Mouse (Mus musculus) midbrain, embryonic 16.5 days (tissue): ENCODE measurements at regions not wholly inside any gene's neighbourhood (a gene's known extent, or its start where the extent isn't known, plus 50 kb on each side); places are given as distances from the start of the nearest gene placed in this dataset.

Experiments
- ATAC-seq: fragments of 200-750 bp; cut with Nextera tagmentation; 2 replicates; pipeline ENCODE4 v1.8.0; 2017; ENCODE audit warnings: moderate TSS enrichment
- H3K27ac ChIP-seq: fragments of 300-500 bp; sonication (generic); 2 replicates; pipeline ENCODE4 v1.5.1; 2014; ENCODE audit warnings: mild to moderate bottlenecking, low read length, mixed read lengths
- H3K27me3 ChIP-seq: fragments of 300-500 bp; sonication (generic); 2 replicates; pipeline ENCODE4 v1.6.1; 2014; ENCODE audit warnings: low read depth, low read length, mixed read lengths; ENCODE audit not compliant: control insufficient read depth, insufficient read depth
- H3K36me3 ChIP-seq: fragments of 300-500 bp; sonication (generic); 2 replicates; pipeline ENCODE4 v1.6.1; 2014; ENCODE audit warnings: mild to moderate bottlenecking, low read length, moderate library complexity, mixed read lengths; ENCODE audit not compliant: control insufficient read depth, insufficient read depth
- H3K4me1 ChIP-seq: fragments of 300-500 bp; sonication (generic); 2 replicates; pipeline ENCODE4 v1.6.1; 2014; ENCODE audit warnings: mild to moderate bottlenecking, low read length, mixed read lengths; ENCODE audit not compliant: control insufficient read depth, insufficient read depth
- H3K4me2 ChIP-seq: fragments of 300-500 bp; sonication (generic); 2 replicates; pipeline ENCODE4 v1.6.1; 2014; ENCODE audit warnings: mild to moderate bottlenecking, low read length, mixed read lengths
- H3K4me3 ChIP-seq: fragments of 300-500 bp; sonication (generic); 2 replicates; pipeline ENCODE4 v1.5.1; 2014; ENCODE audit warnings: low read depth, mild to moderate bottlenecking, low read length, moderate library complexity, mixed read lengths
- H3K9ac ChIP-seq: fragments of 300-500 bp; sonication (generic); 2 replicates; pipeline ENCODE4 v1.6.1; 2014; ENCODE audit warnings: low read depth, low read length, mixed read lengths
- H3K9me3 ChIP-seq: fragments of 300-500 bp; sonication (generic); replicated peaks from 2 replicates; pipeline ENCODE4 v1.6.1; 2014; ENCODE audit warnings: mild to moderate bottlenecking, low read length, mixed read lengths; ENCODE audit not compliant: control insufficient read depth, poor library complexity, severe bottlenecking
- WGBS: fragments of 180-500 bp; shearing (Covaris S2); extraction: QIAGEN DNeasy Blood & Tissue Kit; methylation state at CpG from one replicate; pipeline ENCODE4 v1.1.7; 2014; 5-methylcytosine and 5-hydroxymethylcytosine counted together

GRCm38 (mm10) chrX:142561788-142562187, 119.4 kb upstream of the Tmem164 start:
- H3K36me3 ChIP-seq = no peaks in the 10 kb centered on the region
- H3K27me3 ChIP-seq = no peaks in the 10 kb centered on the region
- no peak for ATAC-seq
- 76% methylated on average over 5 of the region's 5 CpGs for WGBS
- no peak overlapping the region for H3K9ac ChIP-seq
- H3K4me2 ChIP-seq = no peak overlapping the region
- H3K4me1 ChIP-seq = no peaks in the 10 kb centered on the region
- H3K4me3 ChIP-seq = no peak overlapping the region
- H3K9me3 ChIP-seq = no peaks in the 10 kb centered on the region
- H3K27ac ChIP-seq = no peak overlapping the region

DNA sequence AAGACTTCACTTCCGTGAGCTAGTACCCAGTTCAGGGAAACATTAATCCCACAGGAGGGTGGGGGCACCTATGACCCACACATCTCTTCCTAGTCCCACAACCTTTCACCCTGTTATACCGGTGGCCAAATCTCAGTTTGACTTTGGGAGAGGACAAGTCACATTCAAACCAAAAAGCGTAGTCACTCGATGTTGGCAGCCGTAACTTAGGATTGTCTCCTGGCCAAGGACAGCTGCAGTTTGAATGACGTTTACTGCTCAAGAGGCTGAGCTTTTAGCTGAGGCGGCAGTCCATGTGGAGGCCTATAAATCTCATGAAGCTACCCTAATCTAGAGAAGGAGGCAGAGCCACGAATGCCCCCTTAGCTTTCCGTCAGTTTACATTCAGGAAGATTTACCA, 117.0 kb upstream of the Tmem164 start:
- Histone ChIP-seq H3K4me3 (no peak overlapping the region), H3K27ac (no peak overlapping the region), H3K27me3 (no peaks in the 10 kb centered on the region; the same call in 1 of the 2 replicates), H3K36me3 (no peaks in the 10 kb centered on the region), H3K9ac (no peak overlapping the region), H3K4me1 (no peaks in the 10 kb centered on the region), H3K4me2 (no peak overlapping the region), H3K9me3 (no peaks in the 10 kb centered on the region)
- ATAC-seq = no peak
- 83% methylated on average over 9 of the region's 9 CpGs for WGBS

DNA sequence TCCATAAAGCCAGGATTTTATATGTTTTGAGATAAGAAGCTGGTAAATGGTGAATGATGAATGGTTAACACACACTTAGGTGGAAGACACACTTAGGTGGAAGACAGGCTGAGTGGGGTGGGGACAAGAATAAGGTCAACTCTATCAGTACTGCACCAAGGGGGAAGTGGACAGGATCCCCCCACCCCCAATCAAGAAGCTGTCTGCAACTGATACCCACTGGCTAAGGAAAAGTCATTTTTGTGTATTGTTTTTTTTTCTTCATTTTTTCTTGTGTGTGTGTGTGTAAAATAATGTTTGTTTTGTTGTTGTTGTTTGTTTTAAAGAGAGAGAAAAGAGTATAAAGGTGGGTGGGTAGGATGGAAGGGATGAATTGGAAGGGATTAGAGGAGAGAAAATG, 109.4 kb upstream of the Tmem164 start:
- no peaks in the 10 kb centered on the region for H3K36me3 ChIP-seq
- H3K4me3 ChIP-seq = no peak overlapping the region
- no peak overlapping the region for H3K27ac ChIP-seq
- H3K27me3 ChIP-seq = no peaks in the 10 kb centered on the region; the same call in 1 of the 2 replicates
- ATAC-seq = no peak
- H3K4me1 ChIP-seq = no peaks in the 10 kb centered on the region
- H3K4me2 ChIP-seq = no peak overlapping the region
- H3K9ac ChIP-seq = no peak overlapping the region
- H3K9me3 ChIP-seq = no peaks in the 10 kb centered on the region

- no peak overlapping the region for H3K27ac ChIP-seq
- no peaks in the 10 kb centered on the region for H3K36me3 ChIP-seq
- no peaks in the 10 kb centered on the region for H3K9me3 ChIP-seq
- no peak overlapping the region for H3K9ac ChIP-seq
- WGBS = 86% methylated on average over 4 of the region's 4 CpGs
- ATAC-seq = no peak
- no peaks in the 10 kb centered on the region for H3K4me1 ChIP-seq
- H3K27me3 ChIP-seq = no peaks in the 10 kb centered on the region
- no peak overlapping the region for H3K4me3 ChIP-seq
- no peak overlapping the region for H3K4me2 ChIP-seq
Observed at GRCm38 (mm10) chrX:142574022-142574421, 107.2 kb upstream of the Tmem164 start.

DNA sequence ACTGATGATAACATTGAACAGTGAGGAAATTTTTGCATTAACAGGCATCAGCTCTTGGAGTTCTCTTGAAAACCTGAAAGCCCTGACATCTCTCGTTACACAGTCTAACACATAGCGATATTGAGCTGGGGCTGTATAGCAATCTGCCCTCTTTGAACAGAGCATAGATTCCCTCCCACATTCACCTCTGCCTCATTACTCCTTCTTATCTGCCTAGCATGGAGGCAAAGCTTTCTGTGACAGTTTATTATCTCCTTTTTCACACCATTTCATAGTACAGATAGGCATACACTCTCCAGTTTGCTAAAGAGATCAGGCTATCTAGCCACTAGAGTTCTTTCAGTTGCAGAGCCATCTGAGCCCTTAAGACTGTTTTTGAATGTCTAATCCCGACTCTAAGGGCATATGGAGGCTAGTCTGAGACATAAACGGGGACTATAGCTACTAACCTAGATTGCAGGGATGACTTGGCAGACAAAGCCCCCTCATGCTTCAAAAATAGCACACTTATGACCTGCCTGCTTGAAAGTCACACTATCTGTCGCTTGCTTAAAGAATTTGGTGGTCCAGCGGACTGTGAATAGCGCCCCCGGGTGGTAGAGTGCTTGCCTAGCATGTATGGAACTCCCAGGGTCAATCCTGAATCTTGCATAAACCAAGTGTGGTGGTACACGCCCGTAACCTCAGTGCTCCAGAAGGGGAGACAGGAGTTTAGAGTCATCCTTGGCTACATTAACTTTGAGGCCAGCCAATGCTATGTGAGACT, 106.1 kb upstream of the Tmem164 start:
- no peak overlapping the region for H3K4me2 ChIP-seq
- H3K27me3 ChIP-seq = no peaks in the 10 kb centered on the region
- no peaks in the 10 kb centered on the region for H3K4me1 ChIP-seq
- ATAC-seq = 0 out of 2 replicates have a peak, but pooled peaks have one; percentile 56
- no peak overlapping the region for H3K4me3 ChIP-seq
- H3K36me3 ChIP-seq = no peaks in the 10 kb centered on the region
- H3K9me3 ChIP-seq = no peaks in the 10 kb centered on the region
- WGBS = 51% methylated on average over 10 of the region's 10 CpGs
- no peak overlapping the region for H3K27ac ChIP-seq
- H3K9ac ChIP-seq = no peak overlapping the region

GRCm38 (mm10) chrX:142576127-142576526, 105.1 kb upstream of the Tmem164 start:
- H3K27me3 ChIP-seq = no peaks in the 10 kb centered on the region
- H3K4me3 ChIP-seq = no peak overlapping the region
- H3K27ac ChIP-seq = no peak overlapping the region
- no peaks in the 10 kb centered on the region for H3K4me1 ChIP-seq
- H3K36me3 ChIP-seq = no peaks in the 10 kb centered on the region
- no peak for ATAC-seq
- WGBS = 86% methylated on average over 3 of the region's 3 CpGs
- no peaks in the 10 kb centered on the region for H3K9me3 ChIP-seq
- no peak overlapping the region for H3K9ac ChIP-seq
- no peak overlapping the region for H3K4me2 ChIP-seq

DNA sequence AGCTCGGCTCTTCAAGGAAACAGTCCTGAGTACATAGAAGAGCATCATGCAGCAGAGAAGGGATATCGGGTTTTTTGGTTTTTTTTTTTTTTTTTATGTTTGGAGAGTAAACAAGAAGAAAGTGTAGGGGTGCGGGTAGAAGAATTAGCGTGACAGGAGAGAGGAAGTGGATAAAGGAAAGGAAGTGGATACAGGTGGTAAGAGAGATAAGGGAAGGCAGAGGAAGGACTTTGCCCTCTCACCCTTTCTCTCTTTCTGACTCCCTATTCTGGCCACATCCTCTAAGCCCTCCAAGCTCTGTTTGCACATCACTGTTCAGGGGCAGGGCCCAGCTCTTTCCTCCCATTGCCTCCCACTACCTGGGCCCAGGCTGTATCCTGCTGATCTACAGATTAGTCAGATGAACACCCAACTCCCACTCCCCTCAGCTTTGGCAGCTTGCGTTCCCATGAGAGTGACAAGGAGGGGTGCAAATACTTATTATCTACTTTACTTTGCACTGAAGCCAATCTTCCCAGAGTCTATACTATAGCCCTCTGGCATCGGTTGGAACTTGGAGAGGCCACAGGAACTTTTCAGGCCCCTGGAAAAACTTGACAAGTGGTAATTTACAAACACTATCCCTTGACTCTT, 103.6 kb upstream of the Tmem164 start:
- H3K36me3 ChIP-seq = no peaks in the 10 kb centered on the region
- no peaks in the 10 kb centered on the region for H3K27me3 ChIP-seq

DNA sequence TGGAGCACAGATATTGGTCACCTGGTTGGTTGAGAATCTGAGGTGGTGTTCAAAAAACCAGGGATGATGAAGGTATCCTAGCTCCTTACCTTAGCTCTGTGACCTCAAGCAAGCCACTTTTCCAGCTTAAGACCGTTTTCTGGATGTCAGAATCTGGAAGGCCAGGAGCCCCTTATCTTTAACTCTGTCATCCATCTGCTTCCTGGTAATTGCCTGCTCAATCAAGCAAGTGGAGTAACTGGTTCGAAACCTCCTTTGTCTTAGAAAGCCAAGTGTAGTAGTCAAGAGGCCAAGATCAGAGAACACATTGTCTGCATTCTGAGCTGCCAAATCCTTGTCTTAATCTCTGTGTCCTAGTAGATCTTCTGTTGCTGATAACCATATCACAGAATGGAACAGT, 95.9 kb upstream of the Tmem164 start:
- Histone ChIP-seq H3K36me3 (no peaks in the 10 kb centered on the region), H3K4me3 (no peak overlapping the region), H3K9me3 (no peaks in the 10 kb centered on the region), H3K9ac (no peak overlapping the region), H3K27me3 (0 out of 2 replicates have a peak, but pooled peaks cover 3% of the 10 kb centered on the region), H3K27ac (no peak overlapping the region), H3K4me1 (no peaks in the 10 kb centered on the region), H3K4me2 (no peak overlapping the region)
- no peak for ATAC-seq
- 78% methylated on average over 2 of the region's 2 CpGs for WGBS

More for the DNA sequence above, 103.6 kb upstream of the Tmem164 start:
- H3K27ac ChIP-seq = no peak overlapping the region
- H3K4me1 ChIP-seq = no peaks in the 10 kb centered on the region
- H3K4me2 ChIP-seq = no peak overlapping the region
- 87% methylated on average over 6 of the region's 6 CpGs for WGBS
- no peak overlapping the region for H3K9ac ChIP-seq
- no peak for ATAC-seq
- no peaks in the 10 kb centered on the region for H3K9me3 ChIP-seq
- no peak overlapping the region for H3K4me3 ChIP-seq

- no peaks in the 10 kb centered on the region for H3K36me3 ChIP-seq
- no peak overlapping the region for H3K4me3 ChIP-seq
- no peaks in the 10 kb centered on the region for H3K4me1 ChIP-seq
- ATAC-seq = no peak
- no peak overlapping the region for H3K9ac ChIP-seq
- H3K27me3 ChIP-seq = no peaks in the 10 kb centered on the region
- no peaks in the 10 kb centered on the region for H3K9me3 ChIP-seq
- H3K4me2 ChIP-seq = no peak overlapping the region
- no peak overlapping the region for H3K27ac ChIP-seq
- 96% methylated on average over 2 of the region's 2 CpGs for WGBS
Observed at GRCm38 (mm10) chrX:142599377-142599776, 81.8 kb upstream of the Tmem164 start.
